ENCODE assay signal across 25 mouse cellular contexts in genomic region chr3:105811146-105811545, GRCm38 (mm10). TPM values are rescaled to one million over a fixed set of nuclear protein-coding genes. Genes with fewer than 3 reads are reported as not detected.
"Had no signal": no experiment of that assay in that cellular context is flagged by ENCODE, and none has a peak within 500 bp of the region (broad histone marks: within the 10 kb centered on the region; RNA-seq: fewer than 3 reads in every experiment).

No protein-coding gene starts in this region.

- H3K27me3 ChIP-seq: kidney, embryonic 15.5 days; limb, embryonic 12.5 days; limb, embryonic 15.5 days; neural tube, embryonic 12.5 days; neural tube, embryonic 15.5 days; stomach, embryonic 15.5 days had no signal

- H3K4me1 ChIP-seq: limb, embryonic 15.5 days; neural tube, embryonic 12.5 days; neural tube, embryonic 15.5 days had no signal

- H3K9ac ChIP-seq: kidney, embryonic 15.5 days; limb, embryonic 12.5 days; limb, embryonic 15.5 days; neural tube, embryonic 12.5 days; neural tube, embryonic 15.5 days; stomach, embryonic 15.5 days had no signal

- DNase-seq: kidney, adult 8-10 months; kidney, postnatal 10 days; kidney, postnatal 36 days; layer of hippocampus, postnatal 36 days; lung, adult 2 months; midbrain, embryonic 14.5 days; right cerebral cortex, adult 18-20 months; right cerebral cortex, postnatal 14 days; right cerebral cortex, postnatal 4 days; thymus, postnatal 25 days had no signal

- H3K4me2 ChIP-seq: kidney, embryonic 15.5 days; limb, embryonic 12.5 days; limb, embryonic 15.5 days; midbrain, embryonic 11.5 days; neural tube, embryonic 12.5 days; neural tube, embryonic 15.5 days; stomach, embryonic 15.5 days had no signal

- H3K36me3 ChIP-seq: kidney, embryonic 15.5 days; limb, embryonic 12.5 days; limb, embryonic 15.5 days; neural tube, embryonic 12.5 days; neural tube, embryonic 15.5 days; stomach, embryonic 15.5 days had no signal

- H3K9me3 ChIP-seq: kidney, embryonic 15.5 days; limb, embryonic 12.5 days; limb, embryonic 15.5 days; neural tube, embryonic 12.5 days; neural tube, embryonic 15.5 days; stomach, embryonic 15.5 days had no signal

- H3K27ac ChIP-seq: kidney, embryonic 15.5 days; left cerebral cortex, adult 2 months; limb, embryonic 12.5 days; limb, embryonic 15.5 days; macrophage; neural tube, embryonic 12.5 days; neural tube, embryonic 15.5 days; stomach, embryonic 15.5 days had no signal

- H3K4me3 ChIP-seq: kidney, embryonic 15.5 days; left cerebral cortex, adult 2 months; limb, embryonic 12.5 days; limb, embryonic 15.5 days; neural tube, embryonic 12.5 days; neural tube, embryonic 15.5 days; stomach, embryonic 15.5 days had no signal

- ATAC-seq: intestine, postnatal 0 days had no signal

RNA-seq across cellular contexts. Expression of gene Adora3, which starts 59.5 kb away (rescaled TPM):
- total RNA-seq: megakaryocyte-erythroid progenitor cell, adult 5-6 weeks had no signal
- polyA plus RNA-seq: intestine, embryonic 14.5 days; kidney, embryonic 15.5 days; limb, embryonic 12.5 days; midbrain, embryonic 11.5 days; midbrain, embryonic 14.5 days; neural tube, embryonic 12.5 days had no signal

RNA-seq across cellular contexts. Expression of gene Tmigd3, which starts 59.6 kb away (rescaled TPM):
- total RNA-seq: layer of hippocampus, postnatal 36 days; left cerebral cortex, postnatal 36 days; megakaryocyte-erythroid progenitor cell, adult 5-6 weeks; midbrain, postnatal 0 days had no signal
- polyA plus RNA-seq: kidney, embryonic 15.5 days; lung, embryonic 16.5 days; midbrain, embryonic 11.5 days; midbrain, embryonic 14.5 days; midbrain, postnatal 0 days; neural tube, embryonic 12.5 days; neural tube, embryonic 15.5 days had no signal
